Mouse (Mus musculus) ES-Bruce4 (cell line): ENCODE data around the gene Plpp1.

Source experiments
- CTCF ChIP-seq: IDR thresholded peaks from one replicate; pipeline ENCODE4 v1.8.1; 2011; ENCODE audit warnings: low read depth, low read length
- EP300 ChIP-seq: IDR thresholded peaks from 2 replicates; pipeline ENCODE4 v1.6.1; 2011; ENCODE audit warnings: low read depth, low read length; ENCODE audit not compliant: insufficient read depth
- POLR2A ChIP-seq: IDR thresholded peaks from one replicate; pipeline ENCODE4 v1.8.1; 2011; ENCODE audit warnings: low read length; ENCODE audit not compliant: insufficient read depth

- TF ChIP-seq CTCF (no peak), POLR2A (no peak), EP300 (no peak)
Measured at GRCm38 (mm10) chr13:112837621-112838155, 37.1 kb downstream of the Plpp1 start.
